Mouse (Mus musculus): Measurements from ENCODE around the gene Dmap1. TPM values are rescaled to one million over a fixed set of nuclear protein-coding genes. Genes with fewer than 3 reads are reported as not detected.

Gene Dmap1
- 26.7 and 32.7 TPM in 2 replicates for total RNA-seq (2021)
- long read RNA-seq, transcript Dmap1-201 (11 exons, 1,566 nt): major isoform, 12 of 31 reads
- long read RNA-seq, partial matches to known transcripts: 3 of 31 reads
- long read RNA-seq, other reads (novel, unspliced or antisense): 16 of 31 reads

- DNase-seq: peak; percentile 75
Observed at GRCm38 (mm10) chr4:117681931-117682461, at the start of gene Dmap1. Gene Dmap1 (minus strand): TSS chr4:117682273.

- DNase-seq: no peak
Observed at GRCm38 (mm10) chr4:117724112-117724511, 42.0 kb upstream of the Dmap1 start, which contains the start of gene Gm12845. Gene Gm12845 (plus strand): TSS chr4:117724412.

GRCm38 (mm10) chr4:117713303-117714098, 31.4 kb upstream of the Dmap1 start:
- DNase-seq: no peak

GRCm38 (mm10) chr4:117712314-117712713, 30.2 kb upstream of the Dmap1 start:
- no peak for DNase-seq

GRCm38 (mm10) chr4:117708780-117709550, 26.9 kb upstream of the Dmap1 start:
- no peak for DNase-seq

GRCm38 (mm10) chr4:117705361-117705760, 23.3 kb upstream of the Dmap1 start:
- DNase-seq: peak; percentile 19

- no peak for DNase-seq
Observed at GRCm38 (mm10) chr4:117686354-117686753, 4.3 kb upstream of the Dmap1 start.

- no peak for DNase-seq
Observed at GRCm38 (mm10) chr4:117683048-117683768, 1.1 kb upstream of the Dmap1 start.

GRCm38 (mm10) chr4:117682463-117682862, 390 bp upstream of the Dmap1 start:
- no peak for DNase-seq

- DNase-seq: no peak
Observed at GRCm38 (mm10) chr4:117680963-117681362, 1.1 kb downstream of the Dmap1 start.

GRCm38 (mm10) chr4:117676903-117677302, 5.2 kb downstream of the Dmap1 start:
- DNase-seq: peak; percentile 75

- no peak for DNase-seq
Observed at GRCm38 (mm10) chr4:117673901-117674300, 8.2 kb downstream of the Dmap1 start.

GRCm38 (mm10) chr4:117672042-117672441, 10.0 kb downstream of the Dmap1 start:
- DNase-seq: no peak

- DNase-seq: no peak
Observed at GRCm38 (mm10) chr4:117669874-117670273, 12.2 kb downstream of the Dmap1 start.

GRCm38 (mm10) chr4:117666054-117666453, 16.0 kb downstream of the Dmap1 start:
- DNase-seq: no peak

- no peak for DNase-seq
Observed at GRCm38 (mm10) chr4:117665531-117665930, 16.5 kb downstream of the Dmap1 start.

GRCm38 (mm10) chr4:117664411-117665137, 17.5 kb downstream of the Dmap1 start:
- DNase-seq: no peak

GRCm38 (mm10) chr4:117660001-117660400, 22.1 kb downstream of the Dmap1 start:
- no peak for DNase-seq

- DNase-seq: peak; percentile 28
Observed at GRCm38 (mm10) chr4:117658582-117659444, 23.3 kb downstream of the Dmap1 start.

- DNase-seq: no peak
Observed at GRCm38 (mm10) chr4:117657646-117658045, 24.4 kb downstream of the Dmap1 start.
